Mouse (Mus musculus): ENCODE results near the gene Rbm48. TPM values are rescaled to one million over a fixed set of nuclear protein-coding genes. Genes with fewer than 3 reads are reported as not detected.

The Rbm48 gene
- 0.65 and 0.92 TPM in 2 replicates for polyA plus RNA-seq (2012; rRNA removed; ENCODE audit: low replicate concordance)

DNA sequence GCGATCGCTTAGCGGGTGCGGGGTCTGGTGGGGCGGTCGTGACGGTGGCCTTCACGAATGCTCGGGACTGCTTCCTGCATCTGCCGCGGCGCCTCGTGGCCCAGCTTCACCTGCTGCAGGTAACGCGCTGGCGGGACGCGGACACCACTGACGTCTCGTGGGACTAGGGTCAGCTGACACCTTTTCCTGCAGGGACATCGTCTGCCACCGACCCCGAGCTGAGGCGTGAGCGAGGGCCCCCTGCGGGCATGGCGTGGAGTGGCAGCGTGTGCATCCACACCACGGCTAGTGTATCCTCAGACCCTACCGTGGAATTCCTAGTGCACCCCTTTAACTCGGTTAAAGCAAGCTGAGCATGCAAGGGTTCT is at the start of gene Rbm48:
Gene Rbm48 (minus strand): TSS at position 187 of the 368 bp plus-strand sequence.

DNA sequence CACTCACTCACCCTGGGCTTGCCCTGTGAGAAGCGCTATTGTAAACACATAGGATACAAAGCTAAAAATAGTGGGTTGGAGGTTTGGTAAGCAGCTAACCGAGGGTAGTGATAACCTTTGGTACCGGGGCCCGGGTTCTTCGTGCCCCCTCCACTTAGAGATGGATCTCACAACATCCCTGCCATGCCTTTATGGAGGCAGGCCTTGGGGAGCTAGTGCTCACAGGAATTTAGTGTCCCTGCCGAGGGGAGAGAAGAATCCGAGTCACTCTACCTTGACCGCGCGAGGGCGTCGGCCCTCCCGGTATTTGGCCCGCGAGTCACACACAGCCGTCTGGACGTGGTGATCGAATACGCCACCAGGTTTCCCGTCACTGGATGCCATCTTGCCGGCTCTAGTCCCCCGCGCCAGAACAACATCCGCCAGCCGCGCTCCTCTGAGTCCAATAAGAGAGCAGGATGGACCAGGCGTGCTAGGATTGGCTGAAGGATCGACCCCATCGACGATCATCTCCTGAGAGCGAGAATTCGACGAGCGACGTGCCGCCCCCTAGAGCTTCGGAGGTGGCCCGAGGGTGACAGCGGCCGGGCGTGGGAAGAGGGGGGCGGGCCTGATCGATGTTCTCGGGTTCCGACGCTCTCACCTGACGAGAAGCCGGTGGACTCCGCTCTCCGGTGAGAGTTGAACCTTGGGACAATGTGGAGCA is 539 bp downstream of the Rbm48 start, which contains the start of gene Pex1:
Gene Pex1 (plus strand): TSS at position 374 of the 706 bp plus-strand sequence.

DNA sequence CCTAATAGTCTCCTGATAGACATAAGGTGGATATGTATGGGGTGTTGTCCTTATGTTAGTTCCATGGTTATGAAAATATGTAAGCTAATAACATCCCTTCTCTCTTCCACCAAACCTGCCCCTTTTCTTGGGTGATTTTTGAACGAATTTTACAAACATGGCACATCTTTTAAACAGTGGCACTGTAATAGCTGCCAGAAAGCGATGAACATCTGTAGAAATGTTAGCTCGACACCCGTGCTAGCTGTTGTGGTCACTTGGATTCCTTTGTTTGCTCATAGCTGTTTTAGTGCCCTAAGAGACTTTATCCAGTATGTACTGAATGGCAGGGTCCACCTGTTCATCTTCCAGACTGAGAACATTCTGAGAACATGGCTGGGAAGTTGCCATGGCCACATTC is 25.1 kb downstream of the Rbm48 start, which contains the start of gene 1700109H08Rik:
Gene 1700109H08Rik (plus strand): TSS at position 301 of the 400 bp plus-strand sequence.

DNA sequence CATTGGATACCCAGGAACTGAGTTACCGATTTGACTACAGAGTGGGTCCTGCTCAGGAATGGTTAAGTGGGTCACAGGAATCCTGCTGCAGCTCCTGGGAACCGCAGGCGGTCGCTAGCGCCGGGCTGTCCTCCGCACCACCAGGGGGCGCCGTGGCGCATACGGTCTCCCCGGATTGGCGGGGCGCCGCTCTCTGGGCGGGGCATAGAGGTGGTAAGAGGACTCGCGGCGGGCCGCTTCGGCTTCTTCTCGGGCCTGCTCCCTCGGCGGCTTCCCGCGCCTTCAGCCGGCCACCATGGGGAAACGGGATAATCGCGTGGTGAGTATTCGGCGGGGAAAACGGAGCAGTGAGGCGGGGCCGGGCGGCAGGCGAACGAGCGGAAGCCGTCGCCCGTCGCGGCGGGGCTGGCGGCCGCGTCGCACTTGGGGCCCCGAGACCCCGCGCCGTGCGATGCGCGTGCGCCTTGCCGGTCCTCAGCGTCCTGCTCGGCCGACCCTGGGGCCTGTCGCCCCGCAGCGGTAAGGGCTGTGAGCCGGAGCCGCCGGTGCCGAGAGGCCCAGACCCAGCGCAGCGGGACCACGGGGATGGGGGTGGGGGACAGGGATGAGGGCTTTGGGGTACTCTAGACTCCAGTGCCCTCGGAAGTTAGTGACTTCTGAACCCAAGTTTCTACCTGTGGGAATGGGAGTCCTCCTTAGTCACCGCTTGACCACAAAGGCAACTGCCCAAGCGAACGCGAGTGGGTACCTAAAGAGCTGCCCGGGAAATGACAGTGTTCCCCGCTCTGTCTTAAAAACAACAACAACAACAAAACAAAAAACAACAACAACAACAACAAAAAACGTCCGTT is 52.5 kb downstream of the Rbm48 start, which contains the start of gene Fam133b:
Gene Fam133b (plus strand): TSS at position 205 of the 851 bp plus-strand sequence.

Other genes starting within 250 kb of the Rbm48 start
- 1.2 and 1.7 TPM in 2 replicates for gene Fam133b, start 52.8 kb downstream of the Rbm48 start, polyA plus RNA-seq (2012; rRNA removed; ENCODE audit: low replicate concordance)
- gene 1700109H08Rik, start 25.0 kb downstream of the Rbm48 start, polyA plus RNA-seq (2012; rRNA removed; ENCODE audit: low replicate concordance) = 0.18 and 1.1 TPM in 2 replicates
- gene Pex1, start 519 bp downstream of the Rbm48 start, polyA plus RNA-seq (2012; rRNA removed; ENCODE audit: low replicate concordance) = 3.3 and 4.6 TPM in 2 replicates
- not detected in 2 replicates for gene Tmbim7, start 54.6 kb upstream of the Rbm48 start, polyA plus RNA-seq (2012; rRNA removed; ENCODE audit: low replicate concordance)
- gene Gatad1, start 60.6 kb upstream of the Rbm48 start, polyA plus RNA-seq (2012; rRNA removed; ENCODE audit: low replicate concordance) = 30.7 and 39.6 TPM in 2 replicates
- 2.8 and 4.7 TPM in 2 replicates for gene Ankib1, start 206.3 kb upstream of the Rbm48 start, polyA plus RNA-seq (2012; rRNA removed; ENCODE audit: low replicate concordance)
- 0.77 and 1.0 TPM in 2 replicates for gene Krit1, start 206.6 kb upstream of the Rbm48 start, polyA plus RNA-seq (2012; rRNA removed; ENCODE audit: low replicate concordance)
- gene Lrrd1, start 248.6 kb upstream of the Rbm48 start, polyA plus RNA-seq (2012; rRNA removed; ENCODE audit: low replicate concordance) = 0.19 TPM in 1 of 2 replicates, not detected in the other